Mouse (Mus musculus) limb, embryonic 12.5 days (tissue): ENCODE results near the gene Rmnd1. TPM values are rescaled to one million over a fixed set of nuclear protein-coding genes. Genes with fewer than 3 reads are reported as not detected.

Experiments used
- ATAC-seq: fragments of 200-750 bp; cut with Nextera tagmentation; 2 replicates; pipeline ENCODE4 v1.8.0; 2017; ENCODE audit warnings: low read depth, moderate TSS enrichment; ENCODE audit not compliant: insufficient number of reproducible peaks, insufficient read depth, low FRiP score, low TSS enrichment
- H3K27ac ChIP-seq: fragments of 300-500 bp; sonication (generic); 2 replicates; pipeline ENCODE4 v1.5.1; 2016; ENCODE audit warnings: mild to moderate bottlenecking, moderate library complexity
- H3K27me3 ChIP-seq: fragments of 300-500 bp; sonication (generic); 2 replicates; pipeline ENCODE4 v1.6.1; 2016; ENCODE audit warnings: mild to moderate bottlenecking, moderate library complexity
- H3K36me3 ChIP-seq: fragments of 300-500 bp; sonication (generic); 2 replicates; pipeline ENCODE4 v1.6.1; 2016; ENCODE audit warnings: mild to moderate bottlenecking, moderate library complexity
- H3K4me1 ChIP-seq: fragments of 300-500 bp; sonication (generic); replicated peaks from 2 replicates; pipeline ENCODE4 v1.6.1; 2016
- H3K4me2 ChIP-seq: fragments of 300-500 bp; sonication (generic); 2 replicates; pipeline ENCODE4 v1.6.1; 2016; ENCODE audit warnings: mild to moderate bottlenecking, moderate library complexity
- H3K4me3 ChIP-seq: fragments of 300-500 bp; sonication (generic); replicated peaks from 2 replicates; pipeline ENCODE4 v1.5.1; 2016; ENCODE audit warnings: mild to moderate bottlenecking
- H3K9ac ChIP-seq: fragments of 300-500 bp; sonication (generic); replicated peaks from 2 replicates; pipeline ENCODE4 v1.6.1; 2016; ENCODE audit warnings: mild to moderate bottlenecking, moderate library complexity
- H3K9me3 ChIP-seq: fragments of 300-500 bp; sonication (generic); 2 replicates; pipeline ENCODE4 v1.6.1; 2016; ENCODE audit warnings: mild to moderate bottlenecking, moderate library complexity
- WGBS: fragments of 180-500 bp; shearing (Covaris S2); methylation state at CpG from one replicate; pipeline ENCODE4 v1.1.7; 2016; 5-methylcytosine and 5-hydroxymethylcytosine counted together
- polyA plus RNA-seq: library from polyadenylated mRNA; unstranded; fragments of >200 nt; fragmentation: Nextera tagmentation; extraction: Ambion mirVana; gene quantifications from 2 replicates; pipeline ENCODE4 v1.2.1, GENCODE M21; 2016

Rmnd1 gene
- polyA plus RNA-seq, 1 experiment from 2014 or later = 49.0 TPM

DNA sequence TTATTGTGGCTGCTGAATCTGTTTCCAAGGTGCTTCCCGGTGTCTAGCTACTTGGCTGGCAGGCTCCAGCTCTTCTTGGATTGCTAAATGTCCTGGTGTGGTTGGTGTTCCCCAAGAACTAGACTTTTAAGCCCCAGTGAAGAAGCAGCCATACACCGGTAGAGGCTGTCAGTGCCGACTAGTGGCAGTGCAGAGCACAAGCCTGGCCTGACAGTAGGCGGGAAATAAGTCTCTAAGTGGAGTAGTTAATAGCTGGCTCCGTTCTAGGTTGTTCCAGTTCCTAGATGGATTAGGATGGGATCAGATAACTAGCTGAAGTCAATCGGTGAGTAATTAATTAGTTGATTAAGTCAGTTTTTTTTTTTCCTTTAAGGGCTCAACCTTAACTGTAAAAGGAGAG is 40.3 kb downstream of the Rmnd1 start:
- H3K9me3 ChIP-seq = no peaks in the 10 kb centered on the region
- 63% methylated on average over 6 of the region's 6 CpGs for WGBS
- no peak overlapping the region for H3K4me2 ChIP-seq
- no peak overlapping the region for H3K4me3 ChIP-seq
- H3K27me3 ChIP-seq = no peaks in the 10 kb centered on the region
- H3K27ac ChIP-seq = no peak overlapping the region
- peaks cover 33% of the 10 kb centered on the region for H3K4me1 ChIP-seq
- ATAC-seq = no peak
- H3K9ac ChIP-seq = no peak overlapping the region
- H3K36me3 ChIP-seq = peaks cover 45% of the 10 kb centered on the region

DNA sequence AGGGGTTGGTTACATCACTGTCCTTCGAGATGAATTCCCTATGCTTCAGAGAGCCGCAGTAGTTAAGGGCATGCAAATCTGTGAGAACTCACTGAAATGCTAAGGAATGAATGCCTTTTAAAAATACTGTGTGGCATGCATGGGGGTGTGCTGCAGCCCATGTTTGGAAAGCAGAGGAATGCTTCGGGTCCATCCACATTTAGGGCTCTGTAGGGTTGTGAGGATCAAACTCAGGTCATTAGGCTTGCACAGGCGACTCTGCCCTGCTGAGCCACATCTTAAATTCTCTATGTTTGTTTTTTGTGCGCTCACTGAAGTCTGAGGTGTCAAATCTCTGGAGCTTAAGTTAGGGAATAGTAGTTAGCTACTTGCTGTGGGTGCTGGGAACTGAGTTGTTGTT is 41.1 kb downstream of the Rmnd1 start:
- 0 out of 2 replicates have a peak overlapping the region, but pooled peaks have one; percentile 7 for H3K4me2 ChIP-seq
- no peaks in the 10 kb centered on the region for H3K9me3 ChIP-seq
- H3K9ac ChIP-seq = no peak overlapping the region
- 67% methylated on average over 5 of the region's 5 CpGs for WGBS
- peaks cover 33% of the 10 kb centered on the region for H3K4me1 ChIP-seq
- no peaks in the 10 kb centered on the region for H3K27me3 ChIP-seq
- H3K4me3 ChIP-seq = no peak overlapping the region
- H3K27ac ChIP-seq = no peak overlapping the region
- H3K36me3 ChIP-seq = peaks cover 42% of the 10 kb centered on the region
- no peak for ATAC-seq

GRCm38 (mm10) chr10:4390550-4390949 is 41.6 kb downstream of the Rmnd1 start:
- Histone ChIP-seq H3K4me1 (peaks cover 33% of the 10 kb centered on the region), H3K4me3 (no peak overlapping the region), H3K27me3 (no peaks in the 10 kb centered on the region), H3K36me3 (peaks cover 36% of the 10 kb centered on the region), H3K27ac (no peak overlapping the region), H3K9ac (no peak overlapping the region), H3K4me2 (peak overlapping the region; percentile 94), H3K9me3 (no peaks in the 10 kb centered on the region)
- no peak for ATAC-seq
- WGBS = 66% methylated on average over 2 of the region's 2 CpGs

GRCm38 (mm10) chr10:4389461-4390112 is 42.6 kb downstream of the Rmnd1 start:
- H3K4me1 ChIP-seq = peaks cover 33% of the 10 kb centered on the region
- no peak overlapping the region for H3K27ac ChIP-seq
- H3K9me3 ChIP-seq = no peaks in the 10 kb centered on the region
- ATAC-seq = no peak
- peaks cover 27% of the 10 kb centered on the region for H3K36me3 ChIP-seq
- no peaks in the 10 kb centered on the region for H3K27me3 ChIP-seq
- 69% methylated on average over 5 of the region's 5 CpGs for WGBS
- peak overlapping the region; percentile 94 for H3K4me2 ChIP-seq
- peak overlapping the region; percentile 99 for H3K4me3 ChIP-seq
- peak overlapping the region; percentile 99 for H3K9ac ChIP-seq

DNA sequence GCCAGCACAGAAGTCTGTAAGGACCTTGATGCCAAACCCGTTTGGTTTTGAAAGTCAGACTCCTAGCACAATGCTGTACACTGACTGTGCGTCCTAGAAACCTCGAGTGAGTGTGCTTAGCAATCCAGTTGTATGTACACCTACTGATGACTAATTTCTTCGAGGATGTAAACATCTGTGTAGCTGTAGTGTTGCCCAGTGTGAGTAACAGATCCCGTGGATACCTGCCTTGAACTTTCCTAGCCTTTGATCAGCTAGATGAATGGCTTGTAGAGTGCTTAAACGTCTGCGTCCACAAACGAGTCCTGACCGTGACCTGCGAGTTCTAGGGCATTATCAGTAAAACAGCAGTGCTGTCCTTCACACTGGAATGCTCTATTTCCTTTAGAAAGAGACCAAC is 43.2 kb downstream of the Rmnd1 start:
- peaks cover 21% of the 10 kb centered on the region for H3K36me3 ChIP-seq
- H3K27me3 ChIP-seq = no peaks in the 10 kb centered on the region
- peak overlapping the region; percentile 99 for H3K4me3 ChIP-seq
- H3K9me3 ChIP-seq = no peaks in the 10 kb centered on the region
- ATAC-seq = no peak
- H3K4me1 ChIP-seq = peaks cover 33% of the 10 kb centered on the region
- WGBS = 21% methylated on average over 10 of the region's 10 CpGs
- H3K27ac ChIP-seq = 0 out of 2 replicates have a peak overlapping the region, but pooled peaks have one; percentile 99
- H3K4me2 ChIP-seq = peak overlapping the region; percentile 94
- peak overlapping the region; percentile 99 for H3K9ac ChIP-seq

GRCm38 (mm10) chr10:4388384-4388745 is 43.8 kb downstream of the Rmnd1 start:
- peak overlapping the region; percentile 99 for H3K9ac ChIP-seq
- H3K27ac ChIP-seq = peak overlapping the region; percentile 99
- no peaks in the 10 kb centered on the region for H3K27me3 ChIP-seq
- peaks cover 35% of the 10 kb centered on the region for H3K4me1 ChIP-seq
- no peak for ATAC-seq
- H3K4me2 ChIP-seq = peak overlapping the region; percentile 94
- H3K9me3 ChIP-seq = no peaks in the 10 kb centered on the region
- peak overlapping the region; percentile 99 for H3K4me3 ChIP-seq
- 1% methylated on average over 19 of the region's 19 CpGs for WGBS
- peaks cover 17% of the 10 kb centered on the region for H3K36me3 ChIP-seq

DNA sequence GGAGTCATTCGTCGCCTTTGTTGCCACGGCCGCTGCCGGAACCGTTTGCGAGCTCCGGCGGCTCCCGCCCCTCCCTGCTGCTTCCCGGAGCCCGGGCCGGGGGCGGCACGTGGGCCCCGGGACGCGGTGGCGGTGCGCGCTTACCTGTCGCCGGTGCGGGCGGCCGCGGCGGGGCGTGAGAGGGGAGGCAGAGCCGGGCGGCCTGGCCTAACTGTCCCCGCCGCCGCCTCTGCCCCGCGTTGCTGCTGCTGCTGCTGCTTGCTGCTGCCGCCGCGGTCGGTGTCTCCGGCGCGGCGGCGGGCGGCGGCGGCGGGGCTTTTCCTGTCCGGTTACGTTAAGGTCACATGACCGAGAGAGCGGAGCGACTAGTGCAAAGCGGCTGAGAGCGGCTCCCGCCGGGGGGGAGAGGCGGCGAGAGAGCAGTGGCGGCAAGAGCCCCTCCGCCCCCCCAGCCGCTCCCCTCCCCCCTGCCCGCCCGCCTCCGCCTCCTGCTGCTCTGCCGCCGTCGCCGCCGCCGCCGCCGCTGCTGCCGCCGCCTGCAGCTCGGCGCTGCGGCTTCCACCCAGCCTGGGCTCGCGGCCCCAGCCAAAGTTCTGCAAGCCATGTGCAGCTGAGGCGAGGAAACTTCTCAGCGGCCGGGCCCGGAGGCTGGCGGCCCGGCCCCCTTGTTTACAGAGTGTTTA is 44.3 kb downstream of the Rmnd1 start, which contains the start of gene Zbtb2:
Zbtb2 (minus strand) TSS at position 408 of the 683 bp plus-strand sequence.
- Histone ChIP-seq H3K9ac (peak within 1 kb of the TSS; percentile 99), H3K4me2 (peak within 1 kb of the TSS; percentile 94), H3K9me3 (no peaks in the 10 kb centered on the region), H3K4me3 (peak within 1 kb of the TSS; percentile 99), H3K36me3 (peaks cover 12% of the 10 kb centered on the region), H3K4me1 (peaks cover 40% of the 10 kb centered on the region), H3K27ac (peak within 1 kb of the TSS; percentile 99), H3K27me3 (no peaks in the 10 kb centered on the region)
- ATAC-seq = no peak
- under 1% methylated on average over 71 of the region's 87 CpGs for WGBS

DNA sequence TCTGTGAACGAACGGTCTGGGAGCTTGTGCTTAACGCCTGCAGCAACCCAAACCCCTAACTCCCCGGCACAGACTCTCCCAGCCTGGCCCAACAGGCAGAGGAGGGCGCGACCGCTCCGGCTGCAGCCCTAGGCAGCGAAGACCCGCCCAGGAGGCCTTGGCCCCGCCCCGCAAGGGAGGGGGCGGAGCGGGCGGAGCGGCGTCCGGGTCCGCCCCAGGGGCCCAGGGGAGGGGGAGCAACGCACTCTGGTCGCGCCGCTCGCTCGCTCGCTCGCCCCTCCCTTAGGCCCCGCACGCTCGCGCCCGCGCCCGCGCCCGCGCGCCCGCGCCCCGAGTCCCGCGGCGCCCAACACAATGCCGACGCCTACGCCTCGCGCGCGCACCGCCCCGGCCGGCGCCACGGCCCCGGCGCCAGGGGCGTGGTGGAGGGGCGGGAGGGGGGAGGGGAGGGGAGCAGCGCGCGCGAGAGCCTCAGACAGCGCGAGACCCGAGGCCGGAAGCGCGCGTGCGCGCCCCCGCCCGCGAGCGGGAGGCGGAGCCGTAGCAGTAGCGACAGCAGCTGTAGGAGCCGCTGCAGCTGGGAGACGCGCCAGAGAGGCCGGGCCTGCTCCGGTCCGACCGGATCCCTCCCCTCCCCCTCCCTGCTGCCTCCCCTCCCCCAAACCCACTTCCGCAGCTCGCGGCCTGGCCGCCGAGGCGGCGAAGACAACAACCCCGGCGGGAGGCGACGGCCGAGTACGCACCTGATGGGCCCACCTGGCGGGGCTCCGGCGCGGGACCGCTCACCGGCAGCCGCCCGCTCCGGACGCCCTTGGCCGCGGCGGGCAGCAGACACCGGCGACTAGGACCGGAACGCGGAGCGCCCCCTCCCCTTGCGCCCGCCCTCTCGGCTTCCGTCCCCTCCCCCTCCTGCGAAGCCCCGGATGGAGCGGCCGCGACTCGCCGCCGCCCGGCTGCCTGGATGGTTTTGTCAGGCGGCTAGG is 45.3 kb downstream of the Rmnd1 start:
- Histone ChIP-seq H3K27me3 (no peaks in the 10 kb centered on the region), H3K4me2 (peak overlapping the region; percentile 94), H3K9me3 (no peaks in the 10 kb centered on the region), H3K27ac (peak overlapping the region; percentile 99), H3K4me3 (peak overlapping the region; percentile 99), H3K36me3 (0 out of 2 replicates have a peak, but pooled peaks cover 5% of the 10 kb centered on the region), H3K4me1 (peaks cover 41% of the 10 kb centered on the region), H3K9ac (peak overlapping the region; percentile 99)
- under 1% methylated on average over 79 of the region's 133 CpGs for WGBS
- peak; percentile 93 for ATAC-seq

DNA sequence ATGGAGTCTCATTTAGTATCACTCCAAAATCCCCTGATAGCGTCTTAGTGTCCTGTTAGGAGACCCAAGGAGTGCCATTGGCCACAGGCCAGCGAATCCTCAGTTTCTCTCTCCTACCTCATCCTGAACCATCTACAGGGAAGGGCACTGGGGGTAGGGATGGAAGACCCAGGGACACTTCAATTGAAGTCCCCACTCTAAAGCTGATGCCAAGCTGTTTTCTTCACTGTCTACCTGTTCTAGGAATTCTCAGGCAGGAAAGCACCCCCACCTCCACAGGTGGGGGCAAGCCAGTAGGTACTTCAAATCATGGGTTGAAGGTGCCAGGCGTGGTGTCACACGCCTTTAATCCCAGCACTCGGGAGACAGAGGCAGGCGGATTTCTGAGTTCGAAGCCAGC is 47.9 kb downstream of the Rmnd1 start:
- Histone ChIP-seq H3K9ac (no peak overlapping the region), H3K4me2 (no peak overlapping the region), H3K4me3 (no peak overlapping the region), H3K4me1 (peaks cover 16% of the 10 kb centered on the region), H3K36me3 (no peaks in the 10 kb centered on the region), H3K27ac (no peak overlapping the region), H3K27me3 (no peaks in the 10 kb centered on the region), H3K9me3 (no peaks in the 10 kb centered on the region)
- WGBS = 93% methylated on average over 7 of the region's 7 CpGs
- ATAC-seq = no peak

GRCm38 (mm10) chr10:4380748-4381147 is 51.4 kb downstream of the Rmnd1 start:
- 87% methylated on average over 5 of the region's 5 CpGs for WGBS
- no peaks in the 10 kb centered on the region for H3K36me3 ChIP-seq
- ATAC-seq = no peak
- no peaks in the 10 kb centered on the region for H3K9me3 ChIP-seq
- no peak overlapping the region for H3K9ac ChIP-seq
- peaks cover 9% of the 10 kb centered on the region; the same call in 1 of the 2 replicates for H3K4me1 ChIP-seq
- H3K4me2 ChIP-seq = no peak overlapping the region
- no peak overlapping the region for H3K4me3 ChIP-seq
- no peaks in the 10 kb centered on the region for H3K27me3 ChIP-seq
- H3K27ac ChIP-seq = no peak overlapping the region

- Histone ChIP-seq H3K4me2 (no peak overlapping the region), H3K4me3 (no peak overlapping the region), H3K27me3 (no peaks in the 10 kb centered on the region), H3K9me3 (no peaks in the 10 kb centered on the region), H3K36me3 (peaks cover 13% of the 10 kb centered on the region), H3K4me1 (no peaks in the 10 kb centered on the region), H3K9ac (no peak overlapping the region), H3K27ac (no peak overlapping the region)
- no peak for ATAC-seq
- 86% methylated on average over 7 of the region's 7 CpGs for WGBS
These were observed 55.3 kb downstream of the Rmnd1 start for GRCm38 (mm10) chr10:4376931-4377330.
